Mouse (Mus musculus): ENCODE measurements at regions not wholly inside any gene's neighbourhood (a gene's known extent, or its start where the extent isn't known, plus 50 kb on each side); places are given as distances from the start of the nearest gene placed in this dataset.

GRCm38 (mm10) chr2:116980692-116981091 is 102.2 kb downstream of the Tmco5 start:
- peak; percentile 16 for DNase-seq

DNA sequence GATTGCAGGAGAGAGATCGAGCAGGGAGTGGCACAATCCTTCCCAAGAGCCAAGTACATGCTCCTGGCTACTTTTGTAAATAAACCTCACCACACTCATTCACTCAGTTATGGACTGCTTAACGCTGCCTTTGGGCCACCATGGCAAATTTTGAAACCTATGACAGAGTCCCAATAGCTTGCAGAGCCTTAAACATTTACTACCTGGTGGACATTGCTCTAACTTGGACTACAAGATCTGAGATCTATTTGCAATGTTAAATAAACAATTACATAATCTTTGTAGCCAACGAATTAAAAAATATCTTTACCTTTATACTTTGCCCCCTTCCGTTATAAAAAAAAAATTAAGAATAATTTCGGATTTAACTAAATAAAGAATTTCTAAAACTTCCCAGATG is 104.9 kb downstream of the Tmco5 start:
- no peak for DNase-seq

DNA sequence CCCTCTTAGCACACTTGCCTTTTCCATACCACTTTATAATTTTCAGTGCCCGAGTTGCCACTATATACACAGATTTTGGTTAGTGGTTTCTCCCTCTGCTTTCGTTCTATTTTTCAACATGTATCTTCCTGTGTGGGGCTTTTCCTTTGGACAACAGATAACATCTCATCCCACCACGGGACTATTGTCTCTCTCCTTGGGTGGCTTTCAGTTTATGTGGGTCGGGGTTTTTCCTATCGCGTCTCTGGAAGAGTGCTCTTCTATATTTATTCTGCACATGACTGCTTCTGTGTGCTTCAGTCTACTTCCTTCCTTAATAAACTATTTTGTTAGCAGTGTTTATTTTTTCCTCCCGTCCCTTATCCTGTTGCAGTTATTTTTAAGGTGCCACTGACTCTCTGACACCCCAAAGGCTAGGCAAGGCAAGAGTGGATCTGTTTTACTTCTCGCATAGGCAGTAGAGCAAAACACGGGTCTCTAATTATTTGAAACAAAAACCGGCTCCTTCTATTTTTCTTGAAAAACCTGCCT is 105.4 kb downstream of the Tmco5 start:
- DNase-seq = no peak

DNA sequence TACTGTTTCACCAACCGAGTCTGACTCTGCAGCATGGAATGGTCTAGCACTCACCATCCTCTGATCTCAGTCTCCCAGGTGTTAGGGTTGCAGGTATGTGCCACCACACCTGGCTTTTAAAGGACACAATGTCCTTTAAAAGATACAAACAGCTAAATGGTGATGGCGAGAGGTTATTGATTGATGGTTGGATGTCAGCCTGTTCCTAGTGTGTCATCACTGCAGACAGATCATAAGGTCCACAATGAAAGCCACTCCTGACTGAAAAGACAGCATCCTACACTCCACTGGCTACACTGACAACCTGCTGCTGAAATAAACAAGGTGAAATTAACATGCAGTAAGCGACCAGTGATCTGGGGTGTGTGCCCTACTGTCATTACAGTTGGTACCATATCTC is 106.1 kb downstream of the Tmco5 start:
- no peak for DNase-seq

DNA sequence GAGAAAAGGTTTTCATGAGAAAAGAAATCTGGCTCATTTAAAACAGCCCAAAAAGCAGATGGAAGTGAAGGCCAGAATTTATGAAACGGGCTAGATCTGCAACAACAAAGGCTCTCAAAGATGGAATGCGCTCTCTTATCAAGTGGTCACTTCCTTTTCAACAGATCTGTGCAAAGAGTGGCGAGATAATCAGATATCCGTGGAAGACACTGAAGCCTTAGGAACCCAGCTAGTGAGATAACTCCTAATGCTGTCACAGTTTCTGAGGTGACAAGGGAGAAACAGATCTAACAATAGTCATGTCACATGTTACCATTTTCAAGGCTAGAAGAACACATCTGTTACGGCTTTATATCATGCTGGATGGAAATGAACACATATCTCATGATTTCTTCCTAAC is 107.1 kb downstream of the Tmco5 start:
- no peak for DNase-seq

- DNase-seq = no peak
These were observed 110.6 kb downstream of the Tmco5 start for GRCm38 (mm10) chr2:116988953-116989674.

GRCm38 (mm10) chr2:116990106-116990505 is 111.6 kb downstream of the Tmco5 start:
- DNase-seq = no peak

DNA sequence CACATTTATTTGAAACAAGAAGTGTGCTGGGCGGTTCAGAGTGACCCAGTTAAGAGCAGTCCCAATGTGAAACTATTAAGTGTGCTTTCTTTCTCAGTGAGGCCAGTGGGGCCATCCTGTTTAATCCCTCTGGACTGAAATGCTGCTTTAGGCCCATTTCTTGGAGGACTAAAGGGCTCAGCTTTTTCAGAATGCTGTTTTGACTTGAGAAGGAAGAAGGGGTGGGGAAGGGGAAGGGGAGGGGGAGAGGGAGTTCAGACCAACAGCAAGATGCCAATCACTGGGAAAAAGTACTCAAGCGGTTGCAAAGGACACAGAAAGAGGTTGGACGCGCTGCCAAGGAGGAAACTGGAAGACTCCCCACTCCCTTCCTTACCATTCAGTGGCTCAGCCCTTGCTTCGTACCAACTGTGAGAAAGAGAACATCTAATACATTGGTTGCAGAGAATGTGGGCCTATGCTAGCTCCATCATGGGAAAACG is 113.1 kb downstream of the Tmco5 start:
- DNase-seq = no peak

- DNase-seq = no peak
These were observed 115.2 kb downstream of the Tmco5 start for GRCm38 (mm10) chr2:116993724-116994123.

DNA sequence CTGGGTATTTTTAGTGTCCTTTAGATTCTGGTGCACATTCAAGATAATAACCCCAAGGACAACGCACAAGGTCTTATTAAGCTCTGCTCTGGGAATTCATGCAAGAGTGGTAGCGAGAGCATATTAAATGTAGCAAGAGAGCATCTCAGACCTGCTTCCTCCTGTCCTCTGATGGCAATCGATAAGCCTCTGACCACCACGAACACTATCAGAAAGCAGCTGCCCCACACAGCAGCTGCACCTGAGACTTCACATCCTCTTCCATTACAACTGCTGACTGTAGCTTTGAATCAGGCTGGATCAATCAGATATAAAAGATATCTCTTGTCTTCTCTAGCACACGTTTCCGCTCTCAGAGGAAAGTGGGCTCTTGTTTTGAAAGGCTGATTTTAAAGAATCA is 117.8 kb downstream of the Tmco5 start:
- no peak for DNase-seq

DNA sequence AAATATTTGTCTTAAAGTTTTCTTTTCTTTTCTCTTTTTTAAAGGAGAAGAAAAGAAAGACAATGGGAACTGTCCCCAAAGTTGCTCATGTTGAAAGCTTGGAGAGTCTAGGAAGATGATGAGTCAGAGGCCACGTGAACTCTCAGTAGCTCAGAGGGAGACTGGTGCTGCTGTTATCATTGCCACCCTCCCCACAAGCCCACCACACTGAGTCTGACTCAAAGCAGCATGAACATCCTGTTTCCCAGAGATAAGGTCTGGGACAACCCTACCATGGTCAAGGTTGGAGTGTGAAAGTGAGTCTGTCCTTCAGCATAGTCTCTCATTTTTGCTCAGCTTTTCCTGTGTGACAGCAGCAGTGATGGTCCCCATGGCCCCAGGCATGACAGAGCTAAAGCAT is 120.3 kb downstream of the Tmco5 start:
- no peak for DNase-seq

DNA sequence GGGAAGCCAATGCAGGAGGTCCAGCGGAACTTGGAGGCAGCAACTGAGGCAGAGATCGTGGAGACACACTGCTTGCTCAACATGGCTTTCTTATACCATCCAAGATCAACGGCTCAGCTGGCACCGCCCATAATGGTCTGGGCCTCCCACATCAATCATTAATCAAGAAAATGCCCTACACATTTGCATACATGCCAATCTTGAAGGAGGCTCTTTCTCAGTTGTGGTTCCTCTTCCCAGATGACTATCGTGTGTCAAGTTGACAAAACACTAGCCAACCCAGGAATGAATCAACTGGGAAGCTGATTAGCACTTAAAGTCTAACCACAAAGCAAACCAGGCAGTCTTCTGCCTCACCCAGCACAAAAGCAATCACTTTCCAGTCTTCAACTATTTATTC is 121.1 kb downstream of the Tmco5 start:
- no peak for DNase-seq

- DNase-seq = no peak
These were observed 117.2 kb upstream of the Spred1 start for GRCm38 (mm10) chr2:117003976-117004375.

GRCm38 (mm10) chr2:117006846-117007245 is 114.3 kb upstream of the Spred1 start:
- no peak for DNase-seq

GRCm38 (mm10) chr2:117008922-117009321 is 112.3 kb upstream of the Spred1 start:
- no peak for DNase-seq

DNA sequence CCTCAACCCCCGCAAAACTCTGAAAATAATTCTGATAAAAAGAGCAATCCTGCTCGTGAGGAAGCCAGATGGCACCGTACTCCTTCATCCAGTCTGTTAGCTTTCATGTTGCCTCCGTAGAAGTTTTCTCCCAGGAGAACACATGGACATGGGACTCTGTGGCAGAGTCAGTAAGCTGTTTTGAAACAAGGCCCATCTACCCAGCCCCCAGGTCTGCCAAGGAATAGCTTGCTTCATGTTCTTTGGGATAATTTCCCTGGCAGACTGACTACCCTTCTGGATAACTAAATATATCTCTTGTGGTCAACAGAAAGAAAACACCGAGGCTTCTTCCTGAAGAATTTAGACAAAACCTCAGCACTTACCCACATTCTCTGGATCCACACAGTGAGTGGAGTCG is 111.2 kb upstream of the Spred1 start:
- DNase-seq = no peak

DNA sequence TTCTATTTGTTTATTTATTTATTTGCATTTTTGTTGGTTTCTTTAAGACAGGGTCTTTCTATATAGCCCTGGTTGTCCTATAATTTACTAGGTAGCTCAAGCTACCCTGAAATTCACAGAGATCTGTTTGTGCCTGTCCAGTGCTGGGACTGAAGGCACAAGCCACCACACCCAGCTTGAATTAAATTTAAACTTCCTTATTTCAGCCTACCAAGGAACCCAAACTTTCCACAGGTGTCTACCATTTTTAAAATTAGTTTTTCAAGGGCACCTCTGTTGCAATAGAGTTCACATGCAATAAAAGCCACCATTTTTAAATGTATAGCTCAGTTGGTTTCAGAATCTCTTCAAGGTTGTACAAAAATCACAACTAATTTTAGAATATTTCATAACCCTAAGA is 110.2 kb upstream of the Spred1 start:
- DNase-seq = no peak

GRCm38 (mm10) chr2:117017921-117018651 is 103.1 kb upstream of the Spred1 start:
- DNase-seq = peak; percentile 47

DNA sequence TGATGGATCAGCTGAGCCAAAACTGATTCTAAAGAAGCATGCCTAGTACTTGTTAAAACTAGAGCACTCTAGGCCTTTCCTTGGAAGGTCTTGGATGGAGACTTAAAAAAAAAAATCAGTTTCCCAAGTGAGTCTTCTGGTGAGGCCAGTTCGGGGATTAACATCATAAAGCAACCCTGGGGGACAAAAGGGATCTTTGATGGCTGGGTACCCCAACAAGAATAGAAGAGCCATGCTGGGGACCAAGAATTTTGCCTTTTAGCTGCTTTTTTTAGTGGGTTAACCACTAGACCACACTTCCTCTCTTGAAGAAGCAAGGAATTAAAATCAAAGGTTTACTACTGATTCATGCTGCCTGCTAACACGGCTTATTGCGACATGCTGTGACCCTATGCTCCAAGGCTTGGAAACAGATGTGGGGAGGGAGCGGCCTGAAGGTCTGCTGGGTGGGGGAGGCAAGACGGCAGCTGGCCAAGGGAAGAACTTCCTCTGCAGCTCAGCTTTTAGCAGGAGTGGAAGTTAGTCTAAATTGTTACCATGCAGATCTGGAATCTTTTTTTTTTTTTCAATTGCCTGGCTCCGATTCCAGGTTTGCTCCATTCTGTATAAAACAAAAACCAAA is 102.1 kb upstream of the Spred1 start:
- DNase-seq = peak; percentile 82

DNA sequence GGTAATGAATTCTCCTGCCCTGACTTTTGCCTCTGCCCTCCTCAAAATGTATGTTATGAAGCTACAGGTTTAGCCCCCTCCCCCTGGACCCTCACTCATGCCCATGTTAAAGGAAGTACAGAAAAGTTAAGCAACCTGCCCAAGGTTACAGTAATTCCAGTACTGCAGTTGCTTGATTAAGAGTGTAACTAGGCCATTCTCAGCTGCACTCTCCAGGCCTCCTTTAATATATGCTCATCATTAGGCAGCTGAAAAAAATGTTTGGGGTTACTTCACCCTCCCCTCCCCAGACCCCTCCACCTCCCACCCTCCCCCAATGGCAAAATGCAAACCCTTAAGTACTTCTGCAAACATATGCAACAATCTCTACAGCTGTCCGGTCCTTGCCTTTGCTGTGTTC is 101.6 kb upstream of the Spred1 start:
- peak; percentile 16 for DNase-seq

DNA sequence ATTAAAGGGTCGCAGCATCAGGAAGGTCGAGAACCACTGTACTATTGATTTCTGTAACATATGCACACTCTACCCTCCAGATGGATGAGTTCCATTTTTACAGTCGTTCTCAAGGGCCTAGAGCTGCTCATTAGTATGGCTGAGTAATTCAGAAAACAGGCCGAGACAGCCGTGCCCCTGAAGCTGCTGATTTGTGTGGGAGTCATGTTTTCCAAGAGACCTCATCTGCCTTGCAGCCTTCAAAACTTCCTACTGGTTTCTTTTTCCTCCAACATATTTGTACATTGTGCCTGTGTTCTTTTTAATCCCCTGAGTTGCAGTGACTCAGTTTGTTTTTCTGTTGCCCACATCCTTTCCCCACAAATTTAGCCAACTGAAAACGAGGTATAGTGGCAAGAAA is 99.4 kb upstream of the Spred1 start:
- no peak for DNase-seq

GRCm38 (mm10) chr2:117023436-117023835 is 97.7 kb upstream of the Spred1 start:
- no peak for DNase-seq

DNA sequence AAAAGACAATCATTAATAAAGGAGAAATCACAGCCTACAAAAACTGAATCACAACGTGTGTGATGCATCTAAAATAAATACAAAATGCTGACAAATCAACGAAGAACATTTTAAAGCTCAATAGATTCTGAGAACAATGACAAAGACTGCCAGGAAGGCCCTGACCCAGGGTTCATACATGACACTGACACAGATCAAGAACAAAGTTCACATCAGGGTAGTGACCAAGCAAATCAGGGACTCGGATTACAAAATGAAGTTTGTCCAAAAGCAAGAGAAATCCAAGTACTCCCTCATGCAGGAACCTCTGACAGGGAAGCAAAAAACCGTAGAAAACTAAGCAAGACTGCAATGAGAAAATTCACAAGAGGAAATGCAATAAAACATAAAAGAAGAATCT is 94.1 kb upstream of the Spred1 start:
- DNase-seq = no peak

- no peak for DNase-seq
These were observed 92.4 kb upstream of the Spred1 start for GRCm38 (mm10) chr2:117028771-117029170.

Data from embryo, embryonic 11 days (tissue).